Mouse (Mus musculus) myocyte (in vitro differentiated cells): ENCODE measurements around the gene Lrrc8c.

Experiments
- CEBPB ChIP-seq: IDR thresholded peaks from 2 replicates; pipeline ENCODE4 v1.6.1; 2011; ENCODE audit warnings: mild to moderate bottlenecking, moderate library complexity; ENCODE audit not compliant: poor library complexity, insufficient read depth, severe bottlenecking
- E2F4 ChIP-seq: IDR thresholded peaks from one replicate; pipeline ENCODE4 v1.6.1; 2011; ENCODE audit warnings: mild to moderate bottlenecking, control low read depth, moderate library complexity; ENCODE audit not compliant: insufficient read depth
- MYOG ChIP-seq, 3 experiments: IDR thresholded peaks; one replicate each; pipeline ENCODE4 v1.6.1; 2011; ENCODE audit warnings: control low read depth in 2 of 3, low read depth in 2 of 3, mild to moderate bottlenecking in 2 of 3; ENCODE audit not compliant: insufficient read length in 2 of 3, control insufficient read depth in 1 of 3, insufficient read depth in 1 of 3
- POLR2A ChIP-seq: IDR thresholded peaks from one replicate; pipeline ENCODE4 v1.6.1; 2011; ENCODE audit warnings: low read depth, mild to moderate bottlenecking, control low read depth, moderate library complexity; ENCODE audit not compliant: insufficient read length
- TCF12 ChIP-seq: IDR thresholded peaks from one replicate; pipeline ENCODE4 v1.6.1; 2011; ENCODE audit warnings: mild to moderate bottlenecking, control low read depth; ENCODE audit not compliant: poor library complexity, insufficient read depth, severe bottlenecking
- USF1 ChIP-seq: IDR thresholded peaks from one replicate; pipeline ENCODE4 v1.6.1; 2011; ENCODE audit warnings: low read depth, mild to moderate bottlenecking, control low read depth, moderate library complexity

DNA sequence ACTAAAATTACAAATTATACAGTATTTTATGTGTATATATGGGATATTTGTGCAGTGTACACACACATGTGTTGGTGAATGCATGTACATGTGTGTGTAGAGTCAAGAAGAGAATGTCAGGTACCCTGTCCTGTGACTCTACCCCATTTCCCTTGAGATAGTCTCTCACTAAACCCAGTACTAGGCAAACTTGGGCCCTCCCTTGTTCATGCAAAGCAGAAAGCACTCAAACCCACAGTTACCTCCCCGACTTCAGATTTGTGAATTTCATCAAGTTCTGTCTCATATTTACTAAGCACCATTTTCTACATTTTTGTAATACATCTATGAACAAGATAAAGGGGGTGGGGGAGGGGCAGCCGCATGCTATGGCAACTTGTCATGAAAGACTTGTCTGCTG, 50.0 kb downstream of the Lrrc8c start:
- TF ChIP-seq POLR2A (no peak), TCF12 (no peak), MYOG (IDR thresholded peaks at IDR 0.05; ENCODE audit: control insufficient read depth in 1 of 3, insufficient read depth in 1 of 3, insufficient read length in 2 of 3, low read depth in 2 of 3) (no peak), E2F4 (no peak), CEBPB (no peak), USF1 (no peak)
